Mouse (Mus musculus): ENCODE measurements around the gene Tkt. TPM values are rescaled to one million over a fixed set of nuclear protein-coding genes. Genes with fewer than 3 reads are reported as not detected.
A peak's percentile ranks its signal among the peaks of the same experiment; 100 is the strongest.

The Tkt gene
- total and polyA plus RNA-seq, 2 experiments from 2014 or later, result 37.8 to 108 TPM

- H3K4me1 ChIP-seq (ENCODE audit: control insufficient read depth, insufficient read depth), result no peaks in the 10 kb centered on the region; the same call in 1 of the 2 replicates
- no peak overlapping the region for H3K9ac ChIP-seq (replicated peaks; ENCODE audit: low read depth, low read length)
- no peak for ATAC-seq (ENCODE audit: insufficient read depth, low read depth)
- no peak overlapping the region for H3K27ac ChIP-seq (ENCODE audit: low read depth)
- H3K4me2 ChIP-seq (ENCODE audit: low read depth, low read length), result no peak overlapping the region
- no peak for DNase-seq (ENCODE audit: low spot score)
- H3K36me3 ChIP-seq (replicated peaks; ENCODE audit: control insufficient read depth, insufficient read depth, low read length), result peaks cover 74% of the 10 kb centered on the region
- 89% methylated on average over 5 of the region's 5 CpGs for WGBS
- TF ChIP-seq CTCF (IDR thresholded peaks at IDR 0.05; ENCODE audit: low read depth), result no peak
- TF ChIP-seq EP300 (IDR thresholded peaks at IDR 0.05; ENCODE audit: low read depth), result no peak
- H3K27me3 ChIP-seq (ENCODE audit: control insufficient read depth, insufficient read depth, low read length), result no peaks in the 10 kb centered on the region
- H3K9me3 ChIP-seq (replicated peaks; ENCODE audit: control insufficient read depth, low read length), result no peaks in the 10 kb centered on the region
- H3K4me3 ChIP-seq (ENCODE audit: low read depth, low read length), result no peak overlapping the region
Measured at GRCm38 (mm10) chr14:30519323-30519722, 28.8 kb upstream of the Tkt start.

DNA sequence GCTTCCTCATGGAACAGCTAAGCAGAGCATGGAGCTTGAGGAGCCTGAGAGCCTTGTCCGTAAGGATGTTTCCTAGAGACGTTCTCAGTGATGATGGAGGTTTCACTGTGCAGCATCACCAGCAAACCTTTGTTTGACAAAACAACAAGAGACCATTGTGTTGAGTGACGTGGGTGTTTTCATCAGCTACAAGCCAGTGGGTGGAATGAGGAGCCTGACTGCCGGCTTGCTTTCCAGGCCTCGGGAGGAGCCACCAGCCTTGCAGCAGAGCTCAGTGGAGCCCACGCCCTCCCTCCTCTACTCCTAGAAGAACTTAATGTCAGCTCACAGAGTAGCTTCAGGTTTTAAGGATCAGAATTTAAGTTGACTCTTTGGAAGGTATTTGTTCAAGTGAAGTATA, 24.8 kb upstream of the Tkt start:
- Histone ChIP-seq H3K36me3 (replicated peaks; ENCODE audit: control insufficient read depth, insufficient read depth, low read length) (peaks cover 97% of the 10 kb centered on the region), H3K4me2 (ENCODE audit: low read depth, low read length) (no peak overlapping the region), H3K4me3 (ENCODE audit: low read depth, low read length) (no peak overlapping the region), H3K9me3 (replicated peaks; ENCODE audit: control insufficient read depth, low read length) (no peaks in the 10 kb centered on the region), H3K27me3 (ENCODE audit: control insufficient read depth, insufficient read depth, low read length) (no peaks in the 10 kb centered on the region), H3K4me1 (ENCODE audit: control insufficient read depth, insufficient read depth) (no peaks in the 10 kb centered on the region), H3K27ac (ENCODE audit: low read depth) (no peak overlapping the region), H3K9ac (replicated peaks; ENCODE audit: low read depth, low read length) (no peak overlapping the region)
- 68% methylated on average over 6 of the region's 6 CpGs for WGBS
- TF ChIP-seq EP300 (IDR thresholded peaks at IDR 0.05; ENCODE audit: low read depth) (no peak), CTCF (IDR thresholded peaks at IDR 0.05; ENCODE audit: low read depth) (no peak)
- DNase-seq (ENCODE audit: low spot score) (no peak), ATAC-seq (ENCODE audit: insufficient read depth, low read depth) (no peak)

GRCm38 (mm10) chr14:30528392-30528791, 19.8 kb upstream of the Tkt start:
- no peak for TF ChIP-seq CTCF (IDR thresholded peaks at IDR 0.05; ENCODE audit: low read depth)
- no peak for TF ChIP-seq EP300 (IDR thresholded peaks at IDR 0.05; ENCODE audit: low read depth)
- H3K4me1 ChIP-seq (ENCODE audit: control insufficient read depth, insufficient read depth), result no peaks in the 10 kb centered on the region; the same call in 1 of the 2 replicates
- H3K27ac ChIP-seq (ENCODE audit: low read depth), result no peak overlapping the region
- H3K36me3 ChIP-seq (replicated peaks; ENCODE audit: control insufficient read depth, insufficient read depth, low read length), result peaks cover 46% of the 10 kb centered on the region
- H3K4me2 ChIP-seq (ENCODE audit: low read depth, low read length), result no peak overlapping the region
- no peaks in the 10 kb centered on the region for H3K9me3 ChIP-seq (replicated peaks; ENCODE audit: control insufficient read depth, low read length)
- 90% methylated on average over 10 of the region's 10 CpGs for WGBS
- H3K9ac ChIP-seq (replicated peaks; ENCODE audit: low read depth, low read length), result no peak overlapping the region
- no peak overlapping the region for H3K4me3 ChIP-seq (ENCODE audit: low read depth, low read length)
- DNase-seq (ENCODE audit: low spot score), result no peak
- ATAC-seq (ENCODE audit: insufficient read depth, low read depth), result no peak
- no peaks in the 10 kb centered on the region for H3K27me3 ChIP-seq (ENCODE audit: control insufficient read depth, insufficient read depth, low read length)

- H3K36me3 ChIP-seq (replicated peaks; ENCODE audit: control insufficient read depth, insufficient read depth, low read length), result peaks cover 41% of the 10 kb centered on the region
- WGBS, result 53% methylated on average over 5 of the region's 5 CpGs
Measured at GRCm38 (mm10) chr14:30528961-30529360, 19.2 kb upstream of the Tkt start.

DNA sequence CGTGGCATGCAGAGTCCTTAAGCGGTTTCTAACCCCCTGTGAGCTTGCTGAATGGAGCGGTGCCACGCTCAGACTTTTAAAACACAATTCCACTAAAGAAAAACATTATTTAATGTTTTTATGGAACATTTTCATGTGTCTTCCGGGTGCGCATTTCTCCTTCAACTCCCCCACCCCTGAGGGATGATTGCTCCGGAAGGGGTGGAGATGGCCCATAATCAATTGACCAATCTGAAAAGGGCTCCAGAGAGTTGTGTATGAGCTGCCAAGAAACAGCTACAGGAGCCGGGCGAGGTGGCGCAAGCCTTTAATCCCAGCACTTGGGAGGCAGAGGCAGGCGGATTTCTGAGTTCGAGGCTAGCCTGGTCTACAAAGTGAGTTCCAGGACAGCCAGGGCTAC, 18.7 kb upstream of the Tkt start:
- WGBS, result 92% methylated on average over 12 of the region's 12 CpGs
- no peak overlapping the region for H3K4me2 ChIP-seq (ENCODE audit: low read depth, low read length)
- no peak for TF ChIP-seq CTCF (IDR thresholded peaks at IDR 0.05; ENCODE audit: low read depth)
- TF ChIP-seq EP300 (IDR thresholded peaks at IDR 0.05; ENCODE audit: low read depth), result no peak
- no peak overlapping the region for H3K9ac ChIP-seq (replicated peaks; ENCODE audit: low read depth, low read length)
- H3K36me3 ChIP-seq (replicated peaks; ENCODE audit: control insufficient read depth, insufficient read depth, low read length), result peaks cover 36% of the 10 kb centered on the region
- H3K27ac ChIP-seq (ENCODE audit: low read depth), result no peak overlapping the region
- H3K27me3 ChIP-seq (ENCODE audit: control insufficient read depth, insufficient read depth, low read length), result no peaks in the 10 kb centered on the region
- no peak for DNase-seq (ENCODE audit: low spot score)
- H3K4me3 ChIP-seq (ENCODE audit: low read depth, low read length), result no peak overlapping the region
- H3K4me1 ChIP-seq (ENCODE audit: control insufficient read depth, insufficient read depth), result no peaks in the 10 kb centered on the region; the same call in 1 of the 2 replicates
- H3K9me3 ChIP-seq (replicated peaks; ENCODE audit: control insufficient read depth, low read length), result no peaks in the 10 kb centered on the region
- no peak for ATAC-seq (ENCODE audit: insufficient read depth, low read depth)

More at GRCm38 (mm10) chr14:30528961-30529360, 19.2 kb upstream of the Tkt start:
- Histone ChIP-seq H3K4me3 (ENCODE audit: low read depth, low read length) (no peak overlapping the region), H3K4me1 (ENCODE audit: control insufficient read depth, insufficient read depth) (no peaks in the 10 kb centered on the region; the same call in 1 of the 2 replicates), H3K9ac (replicated peaks; ENCODE audit: low read depth, low read length) (no peak overlapping the region), H3K4me2 (ENCODE audit: low read depth, low read length) (no peak overlapping the region), H3K9me3 (replicated peaks; ENCODE audit: control insufficient read depth, low read length) (no peaks in the 10 kb centered on the region), H3K27ac (ENCODE audit: low read depth) (no peak overlapping the region), H3K27me3 (ENCODE audit: control insufficient read depth, insufficient read depth, low read length) (no peaks in the 10 kb centered on the region)
- no peak for DNase-seq (ENCODE audit: low spot score)
- ATAC-seq (ENCODE audit: insufficient read depth, low read depth), result no peak
- no peak for TF ChIP-seq EP300 (IDR thresholded peaks at IDR 0.05; ENCODE audit: low read depth)
- no peak for TF ChIP-seq CTCF (IDR thresholded peaks at IDR 0.05; ENCODE audit: low read depth)

DNA sequence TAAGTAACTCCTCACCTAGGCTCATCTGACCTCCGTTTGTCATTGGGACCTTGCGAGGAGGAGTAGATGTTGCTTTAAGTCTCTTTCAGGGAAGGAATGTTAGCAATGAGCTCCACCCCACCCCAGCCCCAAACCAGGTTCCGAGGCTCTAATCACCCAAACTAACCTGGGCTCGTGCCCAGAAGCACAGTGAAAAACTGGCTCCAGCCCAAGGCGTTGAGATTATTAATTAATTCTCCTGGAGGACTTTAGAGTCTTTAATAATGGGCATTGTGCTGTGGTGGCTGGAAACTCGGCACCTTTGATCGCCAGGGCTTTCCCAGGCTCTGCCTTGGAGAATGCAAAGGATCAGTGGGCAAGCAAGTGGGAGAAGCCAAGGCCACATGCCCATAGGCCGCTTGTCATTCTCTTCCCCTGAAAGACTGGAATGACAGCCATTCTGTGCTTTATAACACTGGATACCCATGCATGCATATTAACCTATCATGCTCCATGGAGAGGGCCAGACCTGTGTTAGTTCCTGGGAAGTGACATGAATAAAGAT, 17.4 kb upstream of the Tkt start:
- 34% methylated on average over 8 of the region's 8 CpGs for WGBS
- H3K27me3 ChIP-seq (ENCODE audit: control insufficient read depth, insufficient read depth, low read length), result no peaks in the 10 kb centered on the region
- TF ChIP-seq CTCF (IDR thresholded peaks at IDR 0.05; ENCODE audit: low read depth), result no peak
- TF ChIP-seq EP300 (IDR thresholded peaks at IDR 0.05; ENCODE audit: low read depth), result no peak
- peaks cover 23% of the 10 kb centered on the region for H3K36me3 ChIP-seq (replicated peaks; ENCODE audit: control insufficient read depth, insufficient read depth, low read length)
- DNase-seq (ENCODE audit: low spot score) (peak; percentile 50), ATAC-seq (ENCODE audit: insufficient read depth, low read depth) (peak; percentile 72)
- H3K4me3 ChIP-seq (ENCODE audit: low read depth, low read length), result no peak overlapping the region
- peak overlapping the region; percentile 32 for H3K4me2 ChIP-seq (ENCODE audit: low read depth, low read length)
- no peaks in the 10 kb centered on the region for H3K9me3 ChIP-seq (replicated peaks; ENCODE audit: control insufficient read depth, low read length)
- H3K4me1 ChIP-seq (ENCODE audit: control insufficient read depth, insufficient read depth), result no peaks in the 10 kb centered on the region; the same call in 1 of the 2 replicates
- H3K9ac ChIP-seq (replicated peaks; ENCODE audit: low read depth, low read length), result no peak overlapping the region
- peak overlapping the region; percentile 58 for H3K27ac ChIP-seq (ENCODE audit: low read depth)
